Mouse (Mus musculus) midbrain, embryonic 14.5 days (tissue): ENCODE data around the gene Btn2a2. TPM values are rescaled to one million over a fixed set of nuclear protein-coding genes. Genes with fewer than 3 reads are reported as not detected.

Experiments
- ATAC-seq: fragments of 200-750 bp; cut with Nextera tagmentation; 2 replicates; pipeline ENCODE4 v1.8.0; 2017; ENCODE audit warnings: moderate number of reproducible peaks, moderate library complexity; ENCODE audit not compliant: low FRiP score, low TSS enrichment
- DNase-seq: peaks from one replicate; pipeline ENCODE4 v3.0.0-alpha.2; 2015
- H3K27ac ChIP-seq: fragments of 300-500 bp; sonication (generic); replicated peaks from 2 replicates; pipeline ENCODE4 v1.5.1; 2014; ENCODE audit warnings: mild to moderate bottlenecking, low read depth, low read length, moderate library complexity
- H3K27me3 ChIP-seq: fragments of 300-500 bp; sonication (generic); 2 replicates; pipeline ENCODE4 v1.6.1; 2014; ENCODE audit warnings: low read length, control low read depth, mixed read lengths; ENCODE audit not compliant: control insufficient read depth, insufficient read depth
- H3K36me3 ChIP-seq: fragments of 300-500 bp; sonication (generic); 2 replicates; pipeline ENCODE4 v1.6.1; 2014; ENCODE audit warnings: low read length, control low read depth; ENCODE audit not compliant: control insufficient read depth, insufficient read depth
- H3K4me1 ChIP-seq: fragments of 300-500 bp; sonication (generic); 2 replicates; pipeline ENCODE4 v1.6.1; 2014; ENCODE audit warnings: mild to moderate bottlenecking, antibody characterized with exemption, low read length, control low read depth; ENCODE audit not compliant: control insufficient read depth, insufficient read depth
- H3K4me2 ChIP-seq: fragments of 300-500 bp; sonication (generic); 2 replicates; pipeline ENCODE4 v1.6.1; 2014; ENCODE audit warnings: mild to moderate bottlenecking, low read length, moderate library complexity
- H3K4me3 ChIP-seq: fragments of 300-500 bp; sonication (generic); replicated peaks from 2 replicates; pipeline ENCODE4 v1.5.1; 2014; ENCODE audit warnings: low read depth, low read length
- H3K9ac ChIP-seq: fragments of 300-500 bp; sonication (generic); replicated peaks from 2 replicates; pipeline ENCODE4 v1.6.1; 2014; ENCODE audit warnings: mild to moderate bottlenecking, low read length, moderate library complexity
- H3K9me3 ChIP-seq: fragments of 300-500 bp; sonication (generic); 2 replicates; pipeline ENCODE4 v1.6.1; 2016; ENCODE audit warnings: low read length, control low read depth, mixed read lengths; ENCODE audit not compliant: control insufficient read depth
- WGBS: fragments of 180-500 bp; shearing (Covaris S2); extraction: QIAGEN DNeasy Blood & Tissue Kit; methylation state at CpG from one replicate; pipeline ENCODE4 v1.1.7; 2014; 5-methylcytosine and 5-hydroxymethylcytosine counted together
- polyA plus RNA-seq: library from polyadenylated mRNA; unstranded; fragments of >200 nt; fragmentation: Nextera tagmentation; extraction: Ambion mirVana; gene quantifications from 2 replicates; pipeline ENCODE4 v1.2.1, GENCODE M21; 2014

The Btn2a2 gene
- polyA plus RNA-seq, 1 experiment from 2014 or later, result not detected

- Histone ChIP-seq H3K36me3 (no peaks in the 10 kb centered on the region), H3K4me2 (peak overlapping the region; percentile 46), H3K27ac (no peak overlapping the region), H3K4me1 (peaks cover 7% of the 10 kb centered on the region), H3K9me3 (no peaks in the 10 kb centered on the region), H3K9ac (no peak overlapping the region), H3K4me3 (peak overlapping the region; percentile 20; the same call in 1 of the 2 replicates), H3K27me3 (no peaks in the 10 kb centered on the region)
- WGBS, result 2% methylated on average over 14 of the region's 14 CpGs
- no peak for ATAC-seq
- DNase-seq, result peak; percentile 58
Measured at GRCm38 (mm10) chr13:23491990-23492389, 3.3 kb upstream of the Btn2a2 start.

DNA sequence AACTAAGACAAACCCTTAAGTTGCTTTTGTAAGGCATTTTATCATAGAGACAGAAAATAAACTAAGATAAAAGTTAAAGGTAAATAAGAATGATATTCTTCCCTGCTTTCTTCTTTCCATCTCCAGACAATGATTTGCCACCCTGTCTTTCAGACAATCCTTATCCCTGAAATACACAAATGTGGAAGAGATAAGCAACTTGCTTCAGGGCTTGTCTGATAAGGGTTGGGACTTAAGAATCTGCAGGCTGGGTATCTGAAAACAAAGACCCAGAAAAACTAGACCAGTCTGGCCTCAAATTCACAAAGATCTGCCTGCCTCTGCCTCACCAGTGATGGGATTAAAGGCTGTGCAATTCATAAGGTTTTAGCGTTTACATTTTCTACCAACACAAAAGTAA lies 2.6 kb upstream of the Btn2a2 start:
- H3K4me2 ChIP-seq, result no peak overlapping the region
- DNase-seq, result no peak
- H3K27ac ChIP-seq, result no peak overlapping the region
- H3K4me1 ChIP-seq, result peaks cover 7% of the 10 kb centered on the region
- whole genome bisulfite sequencing, result 16% methylated on average over 1 of the region's 1 CpGs
- H3K9ac ChIP-seq, result no peak overlapping the region
- H3K9me3 ChIP-seq, result no peaks in the 10 kb centered on the region
- H3K4me3 ChIP-seq, result no peak overlapping the region
- ATAC-seq, result no peak
- H3K36me3 ChIP-seq, result no peaks in the 10 kb centered on the region
- no peaks in the 10 kb centered on the region for H3K27me3 ChIP-seq

- H3K36me3 ChIP-seq, result no peaks in the 10 kb centered on the region
- H3K4me2 ChIP-seq, result no peak overlapping the region
- no peak overlapping the region for H3K9ac ChIP-seq
- no peak for DNase-seq
- 75% methylated on average over 1 of the region's 1 CpGs for WGBS
- H3K9me3 ChIP-seq, result no peaks in the 10 kb centered on the region
- H3K4me3 ChIP-seq, result no peak overlapping the region
- peaks cover 7% of the 10 kb centered on the region for H3K4me1 ChIP-seq
- ATAC-seq, result no peak
- H3K27ac ChIP-seq, result no peak overlapping the region
- no peaks in the 10 kb centered on the region for H3K27me3 ChIP-seq
Measured at GRCm38 (mm10) chr13:23490863-23491262, 2.2 kb upstream of the Btn2a2 start.

- Histone ChIP-seq H3K27ac (no peak overlapping the region), H3K4me1 (no peaks in the 10 kb centered on the region), H3K4me3 (no peak overlapping the region), H3K36me3 (no peaks in the 10 kb centered on the region), H3K9ac (no peak overlapping the region), H3K4me2 (no peak overlapping the region), H3K9me3 (no peaks in the 10 kb centered on the region), H3K27me3 (no peaks in the 10 kb centered on the region)
- 47% methylated on average over 5 of the region's 5 CpGs for WGBS
- DNase-seq (no peak), ATAC-seq (no peak)
Measured at GRCm38 (mm10) chr13:23485271-23485670, 3.4 kb downstream of the Btn2a2 start.

- no peak for DNase-seq
- Histone ChIP-seq H3K36me3 (no peaks in the 10 kb centered on the region), H3K27ac (no peak overlapping the region), H3K4me1 (no peaks in the 10 kb centered on the region), H3K9me3 (no peaks in the 10 kb centered on the region), H3K27me3 (no peaks in the 10 kb centered on the region), H3K9ac (no peak overlapping the region), H3K4me2 (no peak overlapping the region), H3K4me3 (no peak overlapping the region)
- ATAC-seq, result no peak
- WGBS, result 92% methylated on average over 2 of the region's 2 CpGs
Measured at GRCm38 (mm10) chr13:23483153-23483552, 5.5 kb downstream of the Btn2a2 start.

DNA sequence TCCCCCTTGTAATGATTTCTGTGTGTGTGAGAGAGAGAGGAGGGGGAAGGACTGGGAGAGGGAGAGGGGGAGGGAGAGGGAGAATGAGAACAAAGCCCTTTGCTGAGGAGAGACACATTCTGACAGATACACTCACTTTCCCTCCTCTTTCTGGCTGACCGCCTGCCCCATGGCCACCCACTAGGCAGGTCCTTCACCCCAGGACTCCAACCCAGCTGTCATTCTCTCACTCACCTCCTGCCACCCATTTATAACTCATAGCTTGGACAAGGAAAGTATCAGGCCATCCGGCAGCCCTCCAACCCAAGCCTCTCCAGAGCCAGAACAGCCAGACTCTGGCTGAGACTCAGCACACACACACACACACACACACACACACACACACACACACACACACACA lies 13.0 kb downstream of the Btn2a2 start:
- no peaks in the 10 kb centered on the region for H3K27me3 ChIP-seq
- H3K4me3 ChIP-seq, result no peak overlapping the region
- ATAC-seq (0 out of 2 replicates have a peak, but pooled peaks have one; percentile 24), DNase-seq (no peak)
- no peak overlapping the region for H3K9ac ChIP-seq
- no peaks in the 10 kb centered on the region for H3K36me3 ChIP-seq
- no peak overlapping the region for H3K4me2 ChIP-seq
- no peaks in the 10 kb centered on the region for H3K4me1 ChIP-seq
- no peak overlapping the region for H3K27ac ChIP-seq
- no peaks in the 10 kb centered on the region for H3K9me3 ChIP-seq
- WGBS, result 9% methylated on average over 2 of the region's 2 CpGs

DNA sequence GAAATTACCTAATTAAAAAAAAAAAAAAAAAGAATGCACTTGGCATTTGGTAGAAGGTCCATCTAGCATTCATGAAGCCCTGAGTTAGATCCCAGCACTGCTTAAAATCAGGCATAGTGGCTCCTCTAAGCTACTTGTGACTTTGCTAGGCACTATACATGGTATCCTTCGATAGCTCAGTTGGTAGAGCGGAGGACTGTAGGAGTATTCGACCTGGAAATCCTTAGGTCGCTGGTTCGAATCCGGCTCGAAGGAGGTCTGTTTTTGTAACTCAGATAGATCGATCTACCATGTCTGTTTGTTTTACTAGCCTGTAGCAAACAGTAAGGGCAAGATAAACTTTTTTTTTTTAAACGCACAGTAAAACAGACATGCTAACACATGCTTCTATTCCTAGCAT lies 21.7 kb downstream of the Btn2a2 start:
- DNase-seq, result peak; percentile 82
- H3K4me2 ChIP-seq, result no peak overlapping the region
- H3K27me3 ChIP-seq, result peaks cover 14% of the 10 kb centered on the region; the same call in 1 of the 2 replicates
- peaks cover 11% of the 10 kb centered on the region for H3K4me1 ChIP-seq
- peak; percentile 60; the same call in 1 of the 2 replicates for ATAC-seq
- H3K9ac ChIP-seq, result no peak overlapping the region
- no peaks in the 10 kb centered on the region for H3K9me3 ChIP-seq
- H3K36me3 ChIP-seq, result no peaks in the 10 kb centered on the region
- H3K4me3 ChIP-seq, result no peak overlapping the region
- H3K27ac ChIP-seq, result no peak overlapping the region
- 2% methylated on average over 9 of the region's 9 CpGs for WGBS

DNA sequence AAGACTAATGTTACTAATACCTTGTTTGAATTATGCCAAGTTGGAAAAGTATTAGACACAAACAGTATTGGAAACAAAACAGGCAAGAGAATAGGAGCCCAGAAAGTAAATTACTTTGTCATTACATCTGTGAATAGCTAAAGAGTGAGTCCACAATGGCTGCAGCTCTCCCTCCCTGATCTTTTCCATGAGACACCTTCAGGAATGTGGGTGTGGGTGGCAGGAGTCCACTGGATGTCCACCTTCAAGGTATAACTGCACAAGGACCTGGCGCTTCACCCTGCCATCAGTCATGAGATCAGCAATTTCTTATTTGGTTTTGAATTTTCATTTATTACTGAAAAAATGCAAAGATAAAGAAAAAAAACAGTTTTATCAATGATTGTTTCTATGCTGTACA lies 22.4 kb downstream of the Btn2a2 start:
- WGBS, result 54% methylated on average over 1 of the region's 1 CpGs
- no peaks in the 10 kb centered on the region for H3K9me3 ChIP-seq
- peaks cover 11% of the 10 kb centered on the region for H3K4me1 ChIP-seq
- no peak overlapping the region for H3K9ac ChIP-seq
- H3K36me3 ChIP-seq, result no peaks in the 10 kb centered on the region
- ATAC-seq, result no peak
- peak overlapping the region; percentile 65; the same call in 1 of the 2 replicates for H3K4me2 ChIP-seq
- H3K27ac ChIP-seq, result no peak overlapping the region
- no peak for DNase-seq
- no peak overlapping the region for H3K4me3 ChIP-seq
- peaks cover 14% of the 10 kb centered on the region; the same call in 1 of the 2 replicates for H3K27me3 ChIP-seq

GRCm38 (mm10) chr13:23465600-23466109 lies 23.0 kb downstream of the Btn2a2 start, which contains the start of gene Btn1a1:
Gene Btn1a1 (minus strand): TSS chr13:23465901.
- H3K36me3 ChIP-seq, result no peaks in the 10 kb centered on the region
- H3K4me1 ChIP-seq, result peaks cover 11% of the 10 kb centered on the region
- peak within 1 kb of the TSS; percentile 65 for H3K4me2 ChIP-seq
- no peaks in the 10 kb centered on the region for H3K9me3 ChIP-seq
- H3K4me3 ChIP-seq, result peak within 1 kb of the TSS; percentile 45
- under 1% methylated on average over 7 of the region's 7 CpGs for WGBS
- ATAC-seq (no peak), DNase-seq (peak; percentile 37)
- peak within 1 kb of the TSS; percentile 34 for H3K9ac ChIP-seq
- H3K27ac ChIP-seq, result no peak within 1 kb of the TSS
- peaks cover 14% of the 10 kb centered on the region; the same call in 1 of the 2 replicates for H3K27me3 ChIP-seq
